Mouse (Mus musculus) heart, embryonic 13.5 days (tissue): ENCODE results near the gene Sf3a2. TPM values are rescaled to one million over a fixed set of nuclear protein-coding genes. Genes with fewer than 3 reads are reported as not detected.

ENCODE experiments used
- ATAC-seq: fragments of 200-750 bp; cut with Nextera tagmentation; 2 replicates; pipeline ENCODE4 v1.8.0; 2017; ENCODE audit warnings: moderate TSS enrichment; ENCODE audit not compliant: insufficient number of reproducible peaks, low FRiP score, low TSS enrichment; ENCODE audit errors: extremely low read depth
- H3K27ac ChIP-seq: fragments of 300-500 bp; sonication (generic); replicated peaks from 2 replicates; pipeline ENCODE4 v1.5.1; 2015; ENCODE audit warnings: moderate library complexity, mild to moderate bottlenecking, inconsistent platforms
- H3K27me3 ChIP-seq: fragments of 300-500 bp; sonication (generic); replicated peaks from 2 replicates; pipeline ENCODE4 v1.6.1; 2015; ENCODE audit warnings: mild to moderate bottlenecking, inconsistent platforms
- H3K36me3 ChIP-seq: fragments of 300-500 bp; sonication (generic); 2 replicates; pipeline ENCODE4 v1.6.1; 2015; ENCODE audit warnings: mild to moderate bottlenecking, inconsistent platforms
- H3K4me1 ChIP-seq: fragments of 300-500 bp; sonication (generic); 2 replicates; pipeline ENCODE4 v1.6.1; 2015; ENCODE audit warnings: inconsistent platforms
- H3K4me2 ChIP-seq: fragments of 300-500 bp; sonication (generic); 2 replicates; pipeline ENCODE4 v1.6.1; 2015; ENCODE audit warnings: inconsistent platforms, mild to moderate bottlenecking, moderate library complexity
- H3K4me3 ChIP-seq: fragments of 300-500 bp; sonication (generic); 2 replicates; pipeline ENCODE4 v1.5.1; 2015; ENCODE audit warnings: moderate library complexity, mild to moderate bottlenecking, inconsistent platforms
- H3K9ac ChIP-seq: fragments of 300-500 bp; sonication (generic); 2 replicates; pipeline ENCODE4 v1.6.1; 2015; ENCODE audit warnings: inconsistent platforms, mild to moderate bottlenecking, moderate library complexity
- H3K9me3 ChIP-seq: fragments of 300-500 bp; sonication (generic); 2 replicates; pipeline ENCODE4 v1.6.1; 2016; ENCODE audit warnings: inconsistent platforms
- WGBS: fragments of 180-500 bp; shearing (Covaris S2); methylation state at CpG from one replicate; pipeline ENCODE4 v1.1.7; 2015; ENCODE audit warnings: mixed read lengths; 5-methylcytosine and 5-hydroxymethylcytosine counted together
- microRNA counts: library from miRNA; unstranded; fragments of <30 nt; microRNA quantifications from one replicate; lab custom pipeline; 2016
- microRNA-seq: library from miRNA; unstranded; fragments of <30 nt; microRNA quantifications from one replicate; pipeline ENCODE4, GENCODE M21; 2016
- polyA plus RNA-seq: library from polyadenylated mRNA; unstranded; fragments of >200 nt; fragmentation: Nextera tagmentation; extraction: Ambion mirVana; gene quantifications from 2 replicates; pipeline ENCODE4 v1.2.1, GENCODE M21; 2015

The Sf3a2 gene
- polyA plus RNA-seq, 1 experiment from 2014 or later: 53.4 TPM

GRCm38 (mm10) chr10:80842334-80842733 is 44.3 kb downstream of the Sf3a2 start:
- no peak overlapping the region for H3K4me2 ChIP-seq
- WGBS: 75% methylated on average over 15 of the region's 15 CpGs
- no peak for ATAC-seq

GRCm38 (mm10) chr10:80843087-80843930 is 45.3 kb downstream of the Sf3a2 start:
- peak overlapping the region; percentile 53 for H3K4me3 ChIP-seq
- H3K27me3 ChIP-seq: peaks cover 75% of the 10 kb centered on the region
- H3K4me1 ChIP-seq: peaks cover 25% of the 10 kb centered on the region
- H3K9me3 ChIP-seq: no peaks in the 10 kb centered on the region
- peak overlapping the region; percentile 76 for H3K4me2 ChIP-seq
- 10% methylated on average over 32 of the region's 32 CpGs for WGBS
- ATAC-seq: no peak
- peak overlapping the region; percentile 77 for H3K9ac ChIP-seq
- H3K36me3 ChIP-seq: no peaks in the 10 kb centered on the region
- H3K27ac ChIP-seq: no peak overlapping the region

More at GRCm38 (mm10) chr10:80842334-80842733, 44.3 kb downstream of the Sf3a2 start:
- no peak overlapping the region for H3K4me3 ChIP-seq
- no peaks in the 10 kb centered on the region for H3K9me3 ChIP-seq
- peaks cover 85% of the 10 kb centered on the region for H3K27me3 ChIP-seq
- H3K36me3 ChIP-seq: no peaks in the 10 kb centered on the region
- H3K4me1 ChIP-seq: peaks cover 32% of the 10 kb centered on the region
- no peak overlapping the region for H3K27ac ChIP-seq
- H3K9ac ChIP-seq: no peak overlapping the region

- H3K4me2 ChIP-seq: peak within 1 kb of the TSS; percentile 76
- H3K27me3 ChIP-seq: peaks cover 75% of the 10 kb centered on the region
- no peak for ATAC-seq
- 6% methylated on average over 35 of the region's 51 CpGs for WGBS
- peak within 1 kb of the TSS; percentile 53 for H3K4me3 ChIP-seq
- peak within 1 kb of the TSS; percentile 77 for H3K9ac ChIP-seq
- H3K9me3 ChIP-seq: no peaks in the 10 kb centered on the region
- no peak within 1 kb of the TSS for H3K27ac ChIP-seq
- no peaks in the 10 kb centered on the region for H3K36me3 ChIP-seq
- peaks cover 29% of the 10 kb centered on the region for H3K4me1 ChIP-seq
Measured at GRCm38 (mm10) chr10:80843931-80844547, 46.0 kb downstream of the Sf3a2 start, which contains the start of gene Lingo3. Gene Lingo3 (minus strand): TSS chr10:80844039.

GRCm38 (mm10) chr10:80845055-80845693 is 47.2 kb downstream of the Sf3a2 start:
- H3K4me1 ChIP-seq: peaks cover 35% of the 10 kb centered on the region
- H3K9ac ChIP-seq: peak overlapping the region; percentile 47; the same call in 1 of the 2 replicates
- no peaks in the 10 kb centered on the region for H3K36me3 ChIP-seq
- H3K9me3 ChIP-seq: no peaks in the 10 kb centered on the region
- H3K27ac ChIP-seq: no peak overlapping the region
- H3K4me2 ChIP-seq: no peak overlapping the region
- ATAC-seq: no peak
- peaks cover 67% of the 10 kb centered on the region for H3K27me3 ChIP-seq
- H3K4me3 ChIP-seq: no peak overlapping the region
- 43% methylated on average over 8 of the region's 8 CpGs for WGBS

GRCm38 (mm10) chr10:80845732-80846131 is 47.7 kb downstream of the Sf3a2 start:
- Histone ChIP-seq H3K27me3 (peaks cover 61% of the 10 kb centered on the region), H3K4me3 (no peak overlapping the region), H3K9ac (no peak overlapping the region), H3K27ac (no peak overlapping the region), H3K36me3 (peaks cover 5% of the 10 kb centered on the region; the same call in 1 of the 2 replicates), H3K9me3 (no peaks in the 10 kb centered on the region), H3K4me1 (peaks cover 35% of the 10 kb centered on the region), H3K4me2 (no peak overlapping the region)
- WGBS: 73% methylated on average over 12 of the region's 12 CpGs
- no peak for ATAC-seq

- WGBS: 10% methylated on average over 10 of the region's 10 CpGs
- Histone ChIP-seq H3K4me1 (peaks cover 35% of the 10 kb centered on the region), H3K9me3 (no peaks in the 10 kb centered on the region), H3K27me3 (peaks cover 33% of the 10 kb centered on the region), H3K27ac (no peak overlapping the region), H3K36me3 (peaks cover 31% of the 10 kb centered on the region), H3K4me2 (no peak overlapping the region), H3K9ac (no peak overlapping the region), H3K4me3 (no peak overlapping the region)
- ATAC-seq: peak; percentile 56
Measured at GRCm38 (mm10) chr10:80848571-80848970, 50.6 kb downstream of the Sf3a2 start.

MicroRNA genes within 50 kb of the gene (microRNA counts, 519-probe panel; counts per million panel counts)
- 209 counts per million, percentile 61 among the panel's probes with 10 or more counts for microRNA mmu-miR-1982 (lab: Ali Mortazavi, UCI)

Small RNA genes lying within 50 kb of the gene (microRNA-seq; reads per million reads assigned to microRNA genes)
- 3.9 reads per million, percentile 16 among the genes with 10 or more reads in this experiment for gene Mir1982

Other genes with a start within 250 kb of the Sf3a2 start
- 15.9 and 17.7 TPM in 2 replicates for gene Rexo1, start 236.6 kb upstream of the Sf3a2 start, polyA plus RNA-seq
- 5.1 and 6.2 TPM in 2 replicates for gene Klf16, start 220.9 kb upstream of the Sf3a2 start, polyA plus RNA-seq
- gene Abhd17a, start 207.9 kb upstream of the Sf3a2 start, polyA plus RNA-seq: 81.7 and 85.1 TPM in 2 replicates
- 65.9 and 70.4 TPM in 2 replicates for gene Scamp4, start 195.3 kb upstream of the Sf3a2 start, polyA plus RNA-seq
- gene Adat3, start 195.3 kb upstream of the Sf3a2 start, polyA plus RNA-seq: 4.4 and 5.6 TPM in 2 replicates
- 1.5 and 1.7 TPM in 2 replicates for gene Gm49322, start 192.2 kb upstream of the Sf3a2 start, polyA plus RNA-seq
- 87.5 and 89.0 TPM in 2 replicates for gene Csnk1g2, start 175.4 kb upstream of the Sf3a2 start, polyA plus RNA-seq
- 50.9 and 53.7 TPM in 2 replicates for gene Btbd2, start 141.1 kb upstream of the Sf3a2 start, polyA plus RNA-seq
- 78.2 and 78.7 TPM in 2 replicates for gene Mknk2, start 120.1 kb upstream of the Sf3a2 start, polyA plus RNA-seq
- gene Mob3a, start 96.2 kb upstream of the Sf3a2 start, polyA plus RNA-seq: 26.0 and 27.2 TPM in 2 replicates
- gene Izumo4, start 96.0 kb upstream of the Sf3a2 start, polyA plus RNA-seq: 12.7 and 13.5 TPM in 2 replicates
- gene Ap3d1, start 55.9 kb upstream of the Sf3a2 start, polyA plus RNA-seq: 44.0 and 46.4 TPM in 2 replicates
- gene Dot1l, start 43.0 kb upstream of the Sf3a2 start, polyA plus RNA-seq: 17.9 and 19.1 TPM in 2 replicates
- gene Plekhj1, start 428 bp downstream of the Sf3a2 start, polyA plus RNA-seq: 79.6 and 86.5 TPM in 2 replicates
- gene Amh, start 7.0 kb downstream of the Sf3a2 start, polyA plus RNA-seq: 0.11 TPM in 1 of 2 replicates, not detected in the other
- gene Jsrp1, start 15.3 kb downstream of the Sf3a2 start, polyA plus RNA-seq: 5.7 and 5.9 TPM in 2 replicates
- gene Oaz1, start 28.5 kb downstream of the Sf3a2 start, polyA plus RNA-seq: 2,053 and 2,109 TPM in 2 replicates
- 0.16 and 0.34 TPM in 2 replicates for gene Lingo3, start 45.8 kb downstream of the Sf3a2 start, polyA plus RNA-seq
- 157 and 171 TPM in 2 replicates for gene Lsm7, start 57.0 kb downstream of the Sf3a2 start, polyA plus RNA-seq
- 27.7 and 28.5 TPM in 2 replicates for gene Sppl2b, start 57.1 kb downstream of the Sf3a2 start, polyA plus RNA-seq
- 0.05 and 0.07 TPM in 2 replicates for gene Tmprss9, start 73.7 kb downstream of the Sf3a2 start, polyA plus RNA-seq
- 285 and 314 TPM in 2 replicates for gene Timm13, start 102.8 kb downstream of the Sf3a2 start, polyA plus RNA-seq
- gene Lmnb2, start 120.0 kb downstream of the Sf3a2 start, polyA plus RNA-seq: 24.8 and 26.7 TPM in 2 replicates
- 29.2 and 33.9 TPM in 2 replicates for gene Gadd45b, start 131.9 kb downstream of the Sf3a2 start, polyA plus RNA-seq
- 1.4 TPM in 2 replicates for gene Gng7, start 216.7 kb downstream of the Sf3a2 start, polyA plus RNA-seq
- gene Diras1, start 227.5 kb downstream of the Sf3a2 start, polyA plus RNA-seq: 0.06 and 0.07 TPM in 2 replicates
- 8.0 and 8.2 TPM in 2 replicates for gene Slc39a3, start 239.2 kb downstream of the Sf3a2 start, polyA plus RNA-seq